Mouse (Mus musculus) forebrain, embryonic 10.5 days (tissue): ENCODE measurements around the gene Pgd. TPM values are rescaled to one million over a fixed set of nuclear protein-coding genes. Genes with fewer than 3 reads are reported as not detected.
A peak's percentile ranks its signal among the peaks of the same experiment; 100 is the strongest.

ENCODE experiments used
- DNase-seq: peaks from one replicate; pipeline ENCODE4 v3.0.0-alpha.2; 2017; ENCODE audit warnings: low spot score; ENCODE audit errors: extremely low spot score
- H3K27ac ChIP-seq: fragments of 300-500 bp; sonication (generic); 2 replicates; pipeline ENCODE4 v1.5.1; 2016; ENCODE audit warnings: mild to moderate bottlenecking
- H3K27me3 ChIP-seq: fragments of 300-500 bp; sonication (generic); 2 replicates; pipeline ENCODE4 v1.6.1; 2016; ENCODE audit warnings: mild to moderate bottlenecking; ENCODE audit not compliant: poor library complexity, severe bottlenecking
- H3K36me3 ChIP-seq: fragments of 300-500 bp; sonication (generic); replicated peaks from 2 replicates; pipeline ENCODE4 v1.6.1; 2016; ENCODE audit warnings: mild to moderate bottlenecking, moderate library complexity
- H3K4me1 ChIP-seq: fragments of 300-500 bp; sonication (generic); 2 replicates; pipeline ENCODE4 v1.6.1; 2016
- H3K4me3 ChIP-seq: fragments of 300-500 bp; sonication (generic); 2 replicates; pipeline ENCODE4 v1.5.1; 2016; ENCODE audit warnings: mild to moderate bottlenecking, moderate library complexity
- H3K9me3 ChIP-seq: fragments of 300-500 bp; sonication (generic); 2 replicates; pipeline ENCODE4 v1.6.1; 2016; ENCODE audit warnings: mild to moderate bottlenecking, moderate library complexity
- WGBS: fragments of 180-500 bp; shearing (Covaris S2); methylation state at CpG from one replicate; pipeline ENCODE4 v1.1.7; 2016; 5-methylcytosine and 5-hydroxymethylcytosine counted together
- polyA plus RNA-seq: library from polyadenylated mRNA; unstranded; fragments of >200 nt; fragmentation: Nextera tagmentation; extraction: Ambion mirVana; gene quantifications from 2 replicates; pipeline ENCODE4 v1.2.1, GENCODE M21; 2016

Pgd gene
- polyA plus RNA-seq, 1 experiment from 2014 or later: 169 TPM

- Histone ChIP-seq H3K9me3 (no peaks in the 10 kb centered on the region), H3K4me3 (no peak overlapping the region), H3K27me3 (no peaks in the 10 kb centered on the region), H3K27ac (no peak overlapping the region), H3K4me1 (peaks cover 22% of the 10 kb centered on the region), H3K36me3 (peaks cover 36% of the 10 kb centered on the region)
- DNase-seq: no peak
- WGBS: 86% methylated on average over 7 of the region's 7 CpGs
These were observed 19.0 kb downstream of the Pgd start for GRCm38 (mm10) chr4:149147528-149147927.

GRCm38 (mm10) chr4:149145151-149145550, 21.4 kb downstream of the Pgd start:
- 84% methylated on average over 4 of the region's 4 CpGs for WGBS
- no peak overlapping the region for H3K4me3 ChIP-seq
- peaks cover 20% of the 10 kb centered on the region for H3K4me1 ChIP-seq
- H3K36me3 ChIP-seq: peaks cover 12% of the 10 kb centered on the region
- DNase-seq: no peak
- H3K27me3 ChIP-seq: no peaks in the 10 kb centered on the region
- H3K27ac ChIP-seq: no peak overlapping the region
- no peaks in the 10 kb centered on the region for H3K9me3 ChIP-seq

GRCm38 (mm10) chr4:149144459-149144858, 22.1 kb downstream of the Pgd start:
- H3K4me3 ChIP-seq: no peak overlapping the region
- H3K27me3 ChIP-seq: no peaks in the 10 kb centered on the region
- H3K36me3 ChIP-seq: peaks cover 6% of the 10 kb centered on the region
- DNase-seq: peak; percentile 88
- WGBS: 5% methylated on average over 3 of the region's 3 CpGs
- peak overlapping the region; percentile 80 for H3K27ac ChIP-seq
- no peaks in the 10 kb centered on the region for H3K9me3 ChIP-seq
- H3K4me1 ChIP-seq: peaks cover 18% of the 10 kb centered on the region

DNA sequence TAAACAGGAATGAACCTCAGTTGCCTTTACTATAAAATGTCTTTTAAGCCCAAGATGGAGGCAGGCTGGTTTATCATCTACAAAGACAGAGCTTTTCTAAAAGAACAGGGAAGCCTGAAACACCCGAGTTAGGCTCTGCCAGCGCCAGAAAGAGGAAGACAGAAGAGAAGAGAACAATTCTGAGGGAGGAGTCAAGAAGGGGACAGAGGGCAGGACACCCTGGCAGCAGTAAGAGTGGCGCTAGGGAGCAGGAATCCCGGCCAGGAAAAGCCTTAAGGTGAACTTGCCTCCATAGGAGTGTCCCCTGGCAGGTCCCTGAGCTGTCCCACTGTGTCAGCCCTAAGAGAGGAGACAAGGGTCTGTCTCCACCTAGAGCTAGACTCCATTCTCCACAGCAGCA, 23.0 kb downstream of the Pgd start:
- Histone ChIP-seq H3K9me3 (no peaks in the 10 kb centered on the region), H3K4me1 (peaks cover 18% of the 10 kb centered on the region), H3K27me3 (no peaks in the 10 kb centered on the region), H3K36me3 (no peaks in the 10 kb centered on the region), H3K27ac (no peak overlapping the region), H3K4me3 (no peak overlapping the region)
- 35% methylated on average over 4 of the region's 4 CpGs for whole genome bisulfite sequencing
- DNase-seq: no peak

DNA sequence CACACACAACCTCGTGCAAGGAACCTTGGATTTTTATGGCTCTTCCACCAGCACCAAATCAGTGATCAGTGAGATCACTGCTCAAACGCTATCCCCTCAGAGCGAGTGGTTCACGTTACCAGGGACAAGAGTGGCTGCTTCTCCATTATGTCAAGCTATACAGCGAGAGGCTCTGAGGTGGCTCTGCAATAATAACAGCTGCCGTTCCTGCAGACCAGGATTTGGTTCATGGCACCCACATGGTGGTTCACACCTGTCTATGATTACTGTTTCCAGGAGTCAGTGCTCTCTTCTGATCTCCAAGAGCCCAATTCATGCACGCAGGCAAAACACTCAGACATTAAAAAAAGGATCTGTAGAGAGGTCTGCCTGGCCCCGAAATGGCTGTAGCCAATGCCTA, 28.1 kb downstream of the Pgd start:
- no peak for DNase-seq
- no peak overlapping the region for H3K4me3 ChIP-seq
- no peaks in the 10 kb centered on the region for H3K27me3 ChIP-seq
- H3K27ac ChIP-seq: no peak overlapping the region
- peaks cover 14% of the 10 kb centered on the region for H3K4me1 ChIP-seq
- WGBS: 81% methylated on average over 8 of the region's 8 CpGs
- no peaks in the 10 kb centered on the region for H3K9me3 ChIP-seq
- H3K36me3 ChIP-seq: peaks cover 14% of the 10 kb centered on the region

DNA sequence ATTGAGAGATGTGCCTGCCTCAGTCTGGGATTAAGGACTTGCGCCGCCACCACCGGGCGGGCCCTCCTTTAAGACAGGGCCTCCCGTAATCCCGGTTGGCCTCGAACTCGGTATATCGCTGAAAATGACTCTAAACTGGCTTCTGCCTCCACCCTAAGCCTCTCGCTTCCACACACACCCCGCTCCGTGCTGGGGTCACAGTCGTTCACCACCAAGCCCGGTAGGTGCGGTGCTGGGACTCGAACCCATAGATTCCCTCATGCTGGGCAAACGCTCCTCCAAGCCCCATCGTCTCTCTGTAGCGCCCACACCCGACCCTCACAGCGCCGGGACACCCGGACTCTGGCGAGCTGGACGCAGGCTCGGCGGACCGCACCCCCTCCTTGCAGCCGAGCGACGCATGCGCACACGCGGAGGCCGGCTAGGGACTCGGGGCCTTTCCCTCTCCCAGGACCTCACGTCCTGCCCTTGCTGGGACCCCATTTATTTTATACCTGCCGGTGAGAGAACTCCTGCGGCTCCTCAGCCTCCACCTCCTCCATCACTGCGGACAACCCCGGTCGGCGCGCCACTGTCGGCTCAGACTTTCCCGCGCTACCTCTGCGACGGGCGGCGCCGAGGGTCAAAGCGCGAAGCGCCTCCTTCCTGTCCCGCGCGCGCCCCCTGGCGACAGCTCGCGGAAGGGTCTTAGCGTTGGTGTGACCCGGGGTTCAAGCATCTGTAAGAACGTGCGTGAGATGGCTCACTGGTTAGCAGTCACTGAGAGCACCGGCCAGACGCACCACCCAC, 29.4 kb downstream of the Pgd start, which contains the start of gene Cenps:
Gene Cenps, minus strand, starts transcription at position 648 of the 789 bp plus-strand sequence.
- no peaks in the 10 kb centered on the region for H3K9me3 ChIP-seq
- peak; percentile 95 for DNase-seq
- H3K27me3 ChIP-seq: no peaks in the 10 kb centered on the region
- H3K36me3 ChIP-seq: peaks cover 25% of the 10 kb centered on the region
- H3K27ac ChIP-seq: peak within 1 kb of the TSS; percentile 93
- under 1% methylated on average over 68 of the region's 68 CpGs for WGBS
- H3K4me1 ChIP-seq: peaks cover 19% of the 10 kb centered on the region
- peak within 1 kb of the TSS; percentile 66 for H3K4me3 ChIP-seq

DNA sequence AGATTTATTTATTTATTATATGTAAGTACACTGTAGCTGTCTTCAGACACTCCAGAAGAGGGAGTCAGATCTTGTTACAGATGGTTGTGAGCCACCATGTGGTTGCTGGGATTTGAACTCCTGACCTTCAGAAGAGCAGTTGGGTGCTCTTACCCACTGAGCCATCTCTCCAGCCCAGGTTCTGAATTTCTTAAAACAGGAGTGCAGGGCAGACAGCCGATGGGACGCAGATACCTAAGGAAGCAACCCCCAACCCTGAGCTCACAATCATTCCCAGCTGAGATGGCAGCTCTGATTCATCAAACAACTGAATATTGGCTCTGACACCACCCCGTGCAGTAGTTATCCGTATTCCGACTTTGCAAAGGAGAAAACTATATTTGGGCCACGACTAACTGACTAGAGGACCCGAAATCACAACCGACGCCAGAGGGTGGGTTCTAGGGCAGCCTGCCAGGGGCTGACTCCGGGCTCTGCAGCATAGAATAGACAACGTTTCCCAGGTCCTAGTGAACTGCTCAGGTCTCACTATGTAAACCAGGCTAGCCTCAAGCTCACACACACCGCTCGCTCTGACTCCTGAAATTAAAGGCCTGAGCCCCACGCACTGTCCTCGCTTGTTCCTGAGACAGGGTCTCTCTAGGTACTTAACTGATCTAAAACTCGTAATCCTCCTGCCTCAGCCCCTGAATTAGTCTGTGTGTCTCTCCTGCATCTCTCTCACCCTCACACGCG, 30.3 kb downstream of the Pgd start:
- Histone ChIP-seq H3K27ac (peak overlapping the region; percentile 93), H3K36me3 (peaks cover 34% of the 10 kb centered on the region), H3K4me3 (peak overlapping the region; percentile 66), H3K4me1 (peaks cover 19% of the 10 kb centered on the region), H3K27me3 (no peaks in the 10 kb centered on the region), H3K9me3 (no peaks in the 10 kb centered on the region)
- 76% methylated on average over 18 of the region's 18 CpGs for WGBS
- peak; percentile 18 for DNase-seq

DNA sequence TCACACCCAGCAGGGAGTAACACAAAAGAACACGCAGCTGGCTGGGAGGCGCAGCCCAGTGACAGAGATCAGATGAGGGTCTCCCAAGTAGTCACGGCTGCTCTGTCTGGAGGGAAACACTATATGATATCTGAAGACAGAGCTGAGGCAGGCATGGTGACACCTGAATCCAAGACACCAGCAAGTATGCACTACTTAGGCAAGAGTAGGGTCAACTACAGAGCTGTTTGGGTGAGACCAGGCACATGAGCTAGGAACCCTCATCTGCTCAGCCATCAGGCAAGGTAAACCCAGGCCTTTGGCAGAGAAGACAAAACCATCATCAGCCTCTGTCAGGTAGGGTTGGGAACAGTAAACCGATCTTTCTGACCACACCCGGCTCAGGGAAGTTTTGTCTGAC, 33.2 kb downstream of the Pgd start:
- Histone ChIP-seq H3K36me3 (peaks cover 62% of the 10 kb centered on the region), H3K4me1 (peaks cover 19% of the 10 kb centered on the region), H3K27me3 (no peaks in the 10 kb centered on the region), H3K4me3 (no peak overlapping the region), H3K9me3 (no peaks in the 10 kb centered on the region), H3K27ac (no peak overlapping the region)
- WGBS: 83% methylated on average over 5 of the region's 5 CpGs
- no peak for DNase-seq

DNA sequence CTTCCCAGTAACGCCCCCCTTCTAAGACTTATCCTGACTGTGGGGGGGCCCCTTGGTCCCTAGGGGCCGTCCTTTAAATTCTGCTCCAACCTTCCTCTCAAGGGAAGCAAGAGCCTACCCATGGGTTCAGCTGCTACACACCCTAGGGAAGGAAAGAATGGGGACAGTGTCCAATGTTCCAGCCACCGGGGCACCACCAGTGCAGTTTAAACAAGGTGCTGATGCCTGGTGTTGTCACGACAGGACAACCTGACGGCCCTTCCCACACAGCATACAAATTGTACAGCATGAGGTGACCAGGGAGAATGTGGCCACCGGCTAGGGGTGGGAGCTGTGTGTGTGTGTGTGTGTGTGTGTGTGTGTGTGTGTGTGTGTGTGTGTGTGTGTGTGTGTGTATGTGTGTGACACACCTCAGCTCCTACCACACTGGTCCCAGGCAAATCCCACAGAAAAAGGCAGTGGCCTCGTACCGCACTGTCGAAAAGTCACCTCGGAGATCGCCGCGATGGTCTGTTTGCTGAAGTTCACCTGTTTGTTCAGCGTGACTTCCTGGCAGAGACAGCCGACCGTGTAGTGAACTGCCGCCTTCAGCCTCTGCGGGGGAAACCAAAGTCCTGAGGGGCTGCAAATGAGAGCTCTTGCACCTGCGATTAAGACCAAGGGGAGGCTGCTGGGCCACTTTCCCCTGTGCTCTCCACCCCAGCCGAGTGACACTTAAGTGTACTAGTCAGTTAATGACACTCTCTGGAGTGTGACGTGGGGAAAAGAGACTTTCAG, 34.6 kb downstream of the Pgd start:
- Histone ChIP-seq H3K36me3 (peaks cover 77% of the 10 kb centered on the region), H3K4me3 (no peak overlapping the region), H3K27me3 (no peaks in the 10 kb centered on the region), H3K9me3 (no peaks in the 10 kb centered on the region), H3K27ac (no peak overlapping the region), H3K4me1 (peaks cover 13% of the 10 kb centered on the region)
- DNase-seq: no peak
- 93% methylated on average over 21 of the region's 21 CpGs for WGBS

DNA sequence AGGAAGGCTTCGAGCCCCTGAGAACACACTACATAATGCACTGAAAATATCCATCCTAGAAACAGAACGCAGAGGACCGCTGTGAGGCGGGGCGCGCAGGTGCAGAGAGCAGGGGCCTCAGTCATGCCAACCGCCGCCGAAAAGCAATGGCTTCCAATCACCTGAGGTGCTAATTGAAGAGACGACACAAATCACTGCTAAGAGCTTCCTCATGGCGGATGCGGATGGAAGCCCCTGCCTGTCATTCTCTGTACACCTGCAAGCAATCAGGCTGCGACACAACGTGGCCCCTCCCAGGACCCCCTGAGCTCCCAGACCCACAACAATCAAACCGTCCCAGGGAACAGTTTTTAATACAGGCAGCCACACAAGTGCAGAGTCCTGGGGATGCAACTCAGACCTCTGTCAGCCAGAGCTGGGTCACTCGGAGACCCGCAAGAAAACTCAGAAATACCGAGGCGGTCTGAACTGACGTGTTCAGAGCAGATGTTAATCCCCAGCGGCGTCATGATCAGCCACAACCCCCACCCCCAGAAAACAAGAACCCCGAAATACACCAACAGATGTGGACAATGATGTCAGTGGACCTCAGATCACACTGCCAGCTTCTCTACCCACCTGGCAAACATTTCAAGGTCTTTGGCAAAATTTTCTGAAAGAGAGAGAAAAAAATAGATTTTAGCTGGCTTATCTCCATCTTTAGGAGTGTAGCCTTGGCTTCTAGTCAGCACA, 35.4 kb downstream of the Pgd start:
- no peaks in the 10 kb centered on the region for H3K27me3 ChIP-seq

GRCm38 (mm10) chr4:149128467-149128866, 38.1 kb downstream of the Pgd start:
- WGBS: 88% methylated on average over 18 of the region's 18 CpGs
- Histone ChIP-seq H3K27me3 (no peaks in the 10 kb centered on the region), H3K9me3 (no peaks in the 10 kb centered on the region), H3K4me1 (peaks cover 13% of the 10 kb centered on the region), H3K27ac (no peak overlapping the region), H3K4me3 (no peak overlapping the region), H3K36me3 (peaks cover 76% of the 10 kb centered on the region)
- no peak for DNase-seq

More for the DNA sequence above, 35.4 kb downstream of the Pgd start:
- 0 out of 2 replicates have a peak, but pooled peaks cover 5% of the 10 kb centered on the region for H3K4me1 ChIP-seq
- no peaks in the 10 kb centered on the region for H3K9me3 ChIP-seq
- H3K27ac ChIP-seq: no peak overlapping the region
- WGBS: 92% methylated on average over 23 of the region's 23 CpGs
- DNase-seq: no peak
- no peak overlapping the region for H3K4me3 ChIP-seq
- H3K36me3 ChIP-seq: peaks cover 85% of the 10 kb centered on the region

- peaks cover 8% of the 10 kb centered on the region for H3K4me1 ChIP-seq
- H3K9me3 ChIP-seq: no peaks in the 10 kb centered on the region
- 88% methylated on average over 11 of the region's 11 CpGs for WGBS
- H3K27ac ChIP-seq: no peak within 1 kb of the TSS
- no peaks in the 10 kb centered on the region for H3K27me3 ChIP-seq
- no peak for DNase-seq
- no peak within 1 kb of the TSS for H3K4me3 ChIP-seq
- peaks cover 60% of the 10 kb centered on the region for H3K36me3 ChIP-seq
These were observed 39.9 kb downstream of the Pgd start, which contains the start of gene Cort for GRCm38 (mm10) chr4:149126663-149127062. Gene Cort (minus strand): TSS chr4:149126763.
